Mouse (Mus musculus): Measurements from ENCODE around the gene Adamtsl1. TPM values are rescaled to one million over a fixed set of nuclear protein-coding genes. Genes with fewer than 3 reads are reported as not detected.

The Adamtsl1 gene
- polyA plus RNA-seq, 1 experiment = 5.2 TPM

GRCm38 (mm10) chr4:86428091-86428745 is 914.2 kb downstream of the Adamtsl1 start:
- no peaks in the 10 kb centered on the region for H3K27me3 ChIP-seq (replicated peaks; ENCODE audit: control insufficient read depth, insufficient read depth, low read length)
- TF ChIP-seq POLR2A (IDR thresholded peaks at IDR 0.05; ENCODE audit: low read depth, low read length) (no peak), CTCF (conservative IDR thresholded peaks at IDR 0.05; ENCODE audit: insufficient read depth, insufficient read length, low read depth, low read length) (no peak)
- 95% methylated on average over 6 of the region's 6 CpGs for WGBS

GRCm38 (mm10) chr4:86435631-86436030 is 921.7 kb downstream of the Adamtsl1 start:
- no peak overlapping the region for H3K27ac ChIP-seq (ENCODE audit: insufficient read depth, low read depth, low read length)
- no peak for DNase-seq
- H3K4me1 ChIP-seq (ENCODE audit: control insufficient read depth, insufficient read depth, low read length) = no peaks in the 10 kb centered on the region
- H3K27me3 ChIP-seq (replicated peaks; ENCODE audit: control insufficient read depth, insufficient read depth, low read length) = no peaks in the 10 kb centered on the region
- no peak for TF ChIP-seq POLR2A (IDR thresholded peaks at IDR 0.05; ENCODE audit: low read depth, low read length)
- no peak for TF ChIP-seq CTCF (conservative IDR thresholded peaks at IDR 0.05; ENCODE audit: insufficient read depth, insufficient read length, low read depth, low read length)
- H3K36me3 ChIP-seq (ENCODE audit: control insufficient read depth, insufficient read depth, low read length) = no peaks in the 10 kb centered on the region
- 91% methylated on average over 3 of the region's 3 CpGs for WGBS
- H3K4me3 ChIP-seq (ENCODE audit: insufficient read depth, low read depth, low read length) = no peak overlapping the region

More at GRCm38 (mm10) chr4:86428091-86428745, 914.2 kb downstream of the Adamtsl1 start:
- DNase-seq = no peak
- H3K27ac ChIP-seq (ENCODE audit: insufficient read depth, low read depth, low read length) = no peak overlapping the region
- no peak overlapping the region for H3K4me3 ChIP-seq (ENCODE audit: insufficient read depth, low read depth, low read length)
- H3K4me1 ChIP-seq (ENCODE audit: control insufficient read depth, insufficient read depth, low read length) = no peaks in the 10 kb centered on the region
- no peaks in the 10 kb centered on the region for H3K36me3 ChIP-seq (ENCODE audit: control insufficient read depth, insufficient read depth, low read length)

GRCm38 (mm10) chr4:86436336-86436735 is 922.4 kb downstream of the Adamtsl1 start:
- H3K4me3 ChIP-seq (ENCODE audit: insufficient read depth, low read depth, low read length) = no peak overlapping the region
- H3K36me3 ChIP-seq (ENCODE audit: control insufficient read depth, insufficient read depth, low read length) = no peaks in the 10 kb centered on the region
- no peaks in the 10 kb centered on the region for H3K27me3 ChIP-seq (replicated peaks; ENCODE audit: control insufficient read depth, insufficient read depth, low read length)
- no peaks in the 10 kb centered on the region for H3K4me1 ChIP-seq (ENCODE audit: control insufficient read depth, insufficient read depth, low read length)
- DNase-seq = peak; percentile 6
- TF ChIP-seq CTCF (conservative IDR thresholded peaks at IDR 0.05; ENCODE audit: insufficient read depth, insufficient read length, low read depth, low read length) (no peak), POLR2A (IDR thresholded peaks at IDR 0.05; ENCODE audit: low read depth, low read length) (no peak)
- no peak overlapping the region for H3K27ac ChIP-seq (ENCODE audit: insufficient read depth, low read depth, low read length)
- 50% methylated on average over 3 of the region's 3 CpGs for WGBS

- 81% methylated on average over 3 of the region's 3 CpGs for WGBS
- no peaks in the 10 kb centered on the region for H3K4me1 ChIP-seq (ENCODE audit: control insufficient read depth, insufficient read depth, low read length)
- no peak overlapping the region for H3K27ac ChIP-seq (ENCODE audit: insufficient read depth, low read depth, low read length)
- H3K27me3 ChIP-seq (replicated peaks; ENCODE audit: control insufficient read depth, insufficient read depth, low read length) = no peaks in the 10 kb centered on the region
- no peak for DNase-seq
- TF ChIP-seq CTCF (conservative IDR thresholded peaks at IDR 0.05; ENCODE audit: insufficient read depth, insufficient read length, low read depth, low read length) (no peak), POLR2A (IDR thresholded peaks at IDR 0.05; ENCODE audit: low read depth, low read length) (no peak)
- H3K36me3 ChIP-seq (ENCODE audit: control insufficient read depth, insufficient read depth, low read length) = no peaks in the 10 kb centered on the region
- no peak overlapping the region for H3K4me3 ChIP-seq (ENCODE audit: insufficient read depth, low read depth, low read length)
These were observed 936.5 kb downstream of the Adamtsl1 start for GRCm38 (mm10) chr4:86450468-86450867.

GRCm38 (mm10) chr4:86464808-86465207 is 950.8 kb downstream of the Adamtsl1 start:
- no peaks in the 10 kb centered on the region for H3K4me1 ChIP-seq (ENCODE audit: control insufficient read depth, insufficient read depth, low read length)
- TF ChIP-seq CTCF (conservative IDR thresholded peaks at IDR 0.05; ENCODE audit: insufficient read depth, insufficient read length, low read depth, low read length) (no peak), POLR2A (IDR thresholded peaks at IDR 0.05; ENCODE audit: low read depth, low read length) (no peak)
- no peak for DNase-seq
- H3K27me3 ChIP-seq (replicated peaks; ENCODE audit: control insufficient read depth, insufficient read depth, low read length) = no peaks in the 10 kb centered on the region
- H3K36me3 ChIP-seq (ENCODE audit: control insufficient read depth, insufficient read depth, low read length) = no peaks in the 10 kb centered on the region
- H3K4me3 ChIP-seq (ENCODE audit: insufficient read depth, low read depth, low read length) = no peak overlapping the region
- no peak overlapping the region for H3K27ac ChIP-seq (ENCODE audit: insufficient read depth, low read depth, low read length)
- WGBS = 90% methylated on average over 5 of the region's 5 CpGs

All from kidney, adult 2 months (tissue).